Mouse (Mus musculus): ENCODE measurements around the gene Syt10. TPM values are rescaled to one million over a fixed set of nuclear protein-coding genes. Genes with fewer than 3 reads are reported as not detected.
A peak's percentile ranks its signal among the peaks of the same experiment; 100 is the strongest.
"Not testable (repeated sequence)": the region's sequence is repeated elsewhere in the genome, so short reads cannot be mapped to it uniquely, and the experiment has no call there.

Syt10 gene
- polyA plus RNA-seq (2014; fragmentation: Nextera tagmentation; extraction: Ambion mirVana): 0.12 TPM in 1 of 2 replicates, not detected in the other

- Histone ChIP-seq H3K9ac (ENCODE audit: low read length) (no peak within 1 kb of the TSS), H3K9me3 (ENCODE audit: control insufficient read depth, low read length) (no peaks in the 10 kb centered on the region), H3K27me3 (replicated peaks; ENCODE audit: control insufficient read depth, insufficient read depth, low read length) (peaks cover 31% of the 10 kb centered on the region), H3K4me1 (replicated peaks; ENCODE audit: control insufficient read depth, insufficient read depth, low read length) (0 out of 2 replicates have a peak, but pooled peaks cover 4% of the 10 kb centered on the region), H3K4me3 (ENCODE audit: low read depth, low read length) (peak within 1 kb of the TSS; percentile 38), H3K4me2 (ENCODE audit: low read length) (peak within 1 kb of the TSS; percentile 70), H3K27ac (ENCODE audit: low read depth) (no peak within 1 kb of the TSS), H3K36me3 (ENCODE audit: control insufficient read depth, insufficient read depth, low read length) (no peaks in the 10 kb centered on the region)
- ATAC-seq (replicated peaks; ENCODE audit: low FRiP score, low TSS enrichment, low read depth) (0 out of 2 replicates have a peak, but pooled peaks have one; percentile 43), DNase-seq (ENCODE audit: low spot score) (peak; percentile 73)
- 0% methylated on average over 51 of the region's 53 CpGs for WGBS
Observed at GRCm38 (mm10) chr15:89841364-89842017, at the start of gene Syt10. Gene Syt10, minus strand, starts transcription at chr15:89841860.

GRCm38 (mm10) chr15:89883799-89884198 is 42.1 kb upstream of the Syt10 start:
- Histone ChIP-seq H3K27me3 (replicated peaks; ENCODE audit: control insufficient read depth, insufficient read depth, low read length) (no peaks in the 10 kb centered on the region), H3K9me3 (ENCODE audit: control insufficient read depth, low read length) (no peaks in the 10 kb centered on the region), H3K4me2 (ENCODE audit: low read length) (no peak overlapping the region), H3K36me3 (ENCODE audit: control insufficient read depth, insufficient read depth, low read length) (no peaks in the 10 kb centered on the region), H3K4me3 (ENCODE audit: low read depth, low read length) (no peak overlapping the region), H3K4me1 (replicated peaks; ENCODE audit: control insufficient read depth, insufficient read depth, low read length) (no peaks in the 10 kb centered on the region), H3K27ac (ENCODE audit: low read depth) (no peak overlapping the region), H3K9ac (ENCODE audit: low read length) (no peak overlapping the region)
- DNase-seq (ENCODE audit: low spot score) (no peak), ATAC-seq (replicated peaks; ENCODE audit: low FRiP score, low TSS enrichment, low read depth) (no peak)
- WGBS: 95% methylated on average over 2 of the region's 2 CpGs

- no peak overlapping the region for H3K4me3 ChIP-seq (ENCODE audit: low read depth, low read length)
- H3K27me3 ChIP-seq (replicated peaks; ENCODE audit: control insufficient read depth, insufficient read depth, low read length): no peaks in the 10 kb centered on the region
- H3K4me1 ChIP-seq (replicated peaks; ENCODE audit: control insufficient read depth, insufficient read depth, low read length): no peaks in the 10 kb centered on the region
- no peak overlapping the region for H3K9ac ChIP-seq (ENCODE audit: low read length)
- no peak for ATAC-seq (replicated peaks; ENCODE audit: low FRiP score, low TSS enrichment, low read depth)
- no peak overlapping the region for H3K27ac ChIP-seq (ENCODE audit: low read depth)
- DNase-seq (ENCODE audit: low spot score): no peak
- H3K36me3 ChIP-seq (ENCODE audit: control insufficient read depth, insufficient read depth, low read length): no peaks in the 10 kb centered on the region
- no peak overlapping the region for H3K4me2 ChIP-seq (ENCODE audit: low read length)
- 92% methylated on average over 2 of the region's 2 CpGs for WGBS
- no peaks in the 10 kb centered on the region for H3K9me3 ChIP-seq (ENCODE audit: control insufficient read depth, low read length)
Observed at GRCm38 (mm10) chr15:89878981-89879380, 37.3 kb upstream of the Syt10 start.

- Histone ChIP-seq H3K4me1 (replicated peaks; ENCODE audit: control insufficient read depth, insufficient read depth, low read length) (no peaks in the 10 kb centered on the region), H3K36me3 (ENCODE audit: control insufficient read depth, insufficient read depth, low read length) (no peaks in the 10 kb centered on the region), H3K9ac (ENCODE audit: low read length) (no peak overlapping the region), H3K27me3 (replicated peaks; ENCODE audit: control insufficient read depth, insufficient read depth, low read length) (no peaks in the 10 kb centered on the region), H3K4me2 (ENCODE audit: low read length) (no peak overlapping the region), H3K9me3 (ENCODE audit: control insufficient read depth, low read length) (no peaks in the 10 kb centered on the region), H3K4me3 (ENCODE audit: low read depth, low read length) (no peak overlapping the region), H3K27ac (ENCODE audit: low read depth) (no peak overlapping the region)
- WGBS: 55% methylated on average over 10 of the region's 10 CpGs
- DNase-seq (ENCODE audit: low spot score): no peak
- no peak for ATAC-seq (replicated peaks; ENCODE audit: low FRiP score, low TSS enrichment, low read depth)
Observed at GRCm38 (mm10) chr15:89816098-89816497, 25.6 kb downstream of the Syt10 start.

- Histone ChIP-seq H3K9ac (ENCODE audit: low read length) (no peak overlapping the region), H3K27me3 (replicated peaks; ENCODE audit: control insufficient read depth, insufficient read depth, low read length) (no peaks in the 10 kb centered on the region), H3K9me3 (ENCODE audit: control insufficient read depth, low read length) (no peaks in the 10 kb centered on the region), H3K4me1 (replicated peaks; ENCODE audit: control insufficient read depth, insufficient read depth, low read length) (no peaks in the 10 kb centered on the region), H3K4me3 (ENCODE audit: low read depth, low read length) (no peak overlapping the region), H3K36me3 (ENCODE audit: control insufficient read depth, insufficient read depth, low read length) (no peaks in the 10 kb centered on the region), H3K27ac (ENCODE audit: low read depth) (no peak overlapping the region), H3K4me2 (ENCODE audit: low read length) (no peak overlapping the region)
- 90% methylated on average over 3 of the region's 3 CpGs for WGBS
- no peak for ATAC-seq (replicated peaks; ENCODE audit: low FRiP score, low TSS enrichment, low read depth)
- DNase-seq (ENCODE audit: low spot score): no peak
Observed at GRCm38 (mm10) chr15:89804478-89804877, 37.2 kb downstream of the Syt10 start.

- H3K4me1 ChIP-seq (replicated peaks; ENCODE audit: control insufficient read depth, insufficient read depth, low read length): no peaks in the 10 kb centered on the region
- no peaks in the 10 kb centered on the region for H3K36me3 ChIP-seq (ENCODE audit: control insufficient read depth, insufficient read depth, low read length)
- no peaks in the 10 kb centered on the region for H3K27me3 ChIP-seq (replicated peaks; ENCODE audit: control insufficient read depth, insufficient read depth, low read length)
- no peak overlapping the region for H3K27ac ChIP-seq (ENCODE audit: low read depth)
- DNase-seq (ENCODE audit: low spot score): no peak
- no peak overlapping the region for H3K9ac ChIP-seq (ENCODE audit: low read length)
- no peak for ATAC-seq (replicated peaks; ENCODE audit: low FRiP score, low TSS enrichment, low read depth)
- no peak overlapping the region for H3K4me2 ChIP-seq (ENCODE audit: low read length)
- H3K4me3 ChIP-seq (ENCODE audit: low read depth, low read length): no peak overlapping the region
- H3K9me3 ChIP-seq (ENCODE audit: control insufficient read depth, low read length): no peaks in the 10 kb centered on the region
- WGBS: 75% methylated on average over 9 of the region's 9 CpGs
Observed at GRCm38 (mm10) chr15:89779928-89780327, 61.7 kb downstream of the Syt10 start.

- ATAC-seq (replicated peaks; ENCODE audit: low FRiP score, low TSS enrichment, low read depth); H3K9me3 ChIP-seq (ENCODE audit: control insufficient read depth, low read length); H3K27me3 ChIP-seq (replicated peaks; ENCODE audit: control insufficient read depth, insufficient read depth, low read length); H3K36me3 ChIP-seq (ENCODE audit: control insufficient read depth, insufficient read depth, low read length); DNase-seq (ENCODE audit: low spot score); H3K4me3 ChIP-seq (ENCODE audit: low read depth, low read length); H3K9ac ChIP-seq (ENCODE audit: low read length); H3K4me2 ChIP-seq (ENCODE audit: low read length); H3K27ac ChIP-seq (ENCODE audit: low read depth); H3K4me1 ChIP-seq (replicated peaks; ENCODE audit: control insufficient read depth, insufficient read depth, low read length): not testable (repeated sequence)
- 89% methylated on average over 7 of the region's 13 CpGs for WGBS
Observed at GRCm38 (mm10) chr15:89766016-89766415, 75.6 kb downstream of the Syt10 start.

GRCm38 (mm10) chr15:89733611-89734010 is 108.0 kb downstream of the Syt10 start:
- Histone ChIP-seq H3K4me3 (ENCODE audit: low read depth, low read length) (no peak overlapping the region), H3K4me2 (ENCODE audit: low read length) (no peak overlapping the region), H3K9ac (ENCODE audit: low read length) (no peak overlapping the region), H3K27ac (ENCODE audit: low read depth) (no peak overlapping the region), H3K9me3 (ENCODE audit: control insufficient read depth, low read length) (0 out of 2 replicates have a peak, but pooled peaks cover 3% of the 10 kb centered on the region), H3K27me3 (replicated peaks; ENCODE audit: control insufficient read depth, insufficient read depth, low read length) (no peaks in the 10 kb centered on the region), H3K36me3 (ENCODE audit: control insufficient read depth, insufficient read depth, low read length) (no peaks in the 10 kb centered on the region), H3K4me1 (replicated peaks; ENCODE audit: control insufficient read depth, insufficient read depth, low read length) (no peaks in the 10 kb centered on the region)
- WGBS: 82% methylated on average over 3 of the region's 3 CpGs
- ATAC-seq (replicated peaks; ENCODE audit: low FRiP score, low TSS enrichment, low read depth): no peak
- DNase-seq (ENCODE audit: low spot score): no peak

All from intestine, embryonic 14.5 days (tissue).